Mouse (Mus musculus) liver, embryonic 14.5 days (tissue): ENCODE results near the gene Ccr8.

Source experiments
- CTCF ChIP-seq: IDR thresholded peaks from 2 replicates; pipeline ENCODE4 v1.5.1; 2016; ENCODE audit warnings: antibody characterized with exemption, low read depth, control low read depth
- EP300 ChIP-seq: IDR thresholded peaks from 2 replicates; pipeline ENCODE4 v1.6.1; 2016; ENCODE audit warnings: antibody characterized with exemption, low read depth

DNA sequence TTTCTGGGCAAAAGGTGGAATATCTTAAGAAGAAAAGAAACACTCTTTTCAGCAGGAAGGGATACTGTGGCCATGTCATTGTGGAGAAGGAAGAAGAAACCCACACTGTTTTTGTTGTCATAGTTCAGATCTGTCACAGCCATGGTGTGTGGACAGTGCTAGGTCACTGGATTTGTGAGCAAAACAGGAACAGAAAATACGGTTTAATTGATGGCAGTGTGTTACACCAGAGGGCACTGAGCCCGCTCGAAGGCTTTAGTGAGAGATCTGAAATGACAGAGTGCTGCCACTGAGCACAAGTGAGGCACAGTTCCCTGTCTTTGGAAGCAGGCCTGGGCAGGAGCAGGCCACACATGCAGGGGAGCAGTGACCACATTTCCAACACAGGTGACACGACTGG lies 26.3 kb downstream of the Ccr8 start:
- TF ChIP-seq CTCF (no peak), EP300 (no peak)
